23 mouse cellular contexts compared by ENCODE assay signal in the genomic region with DNA sequence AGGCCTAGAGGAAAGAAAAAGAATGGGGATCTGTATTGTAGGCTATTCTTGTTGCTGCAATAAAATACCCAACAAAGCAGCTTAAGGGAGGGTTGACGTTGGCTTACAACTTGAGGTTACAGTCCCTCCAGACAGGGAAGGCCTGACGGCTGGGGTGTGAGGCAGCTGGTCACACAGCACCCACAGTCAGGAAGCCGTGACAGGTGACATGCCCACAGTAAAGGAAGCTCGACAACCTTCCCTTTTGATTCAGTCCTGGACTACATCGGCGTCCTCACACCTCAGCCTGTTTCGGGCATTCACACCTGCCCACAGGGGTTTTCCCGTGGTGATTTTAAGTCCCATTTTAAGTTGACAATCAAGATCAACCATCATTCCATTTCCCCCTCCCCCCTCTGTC.
"Had no signal": no experiment of that assay in that cellular context is flagged by ENCODE, and none has a peak within 500 bp of the region (broad histone marks: within the 10 kb centered on the region; RNA-seq: fewer than 3 reads in every experiment).

No protein-coding gene starts in this region.

- H3K27me3 ChIP-seq: heart, embryonic 12.5 days; hindbrain, embryonic 13.5 days; hindbrain, embryonic 15.5 days; intestine, embryonic 15.5 days; kidney, embryonic 15.5 days; limb, embryonic 13.5 days; limb, embryonic 15.5 days had no signal

- H3K4me3 ChIP-seq: gastrocnemius, adult 2 months; heart, embryonic 10.5 days; heart, embryonic 12.5 days; hindbrain, embryonic 13.5 days; hindbrain, embryonic 15.5 days; intestine, embryonic 15.5 days; kidney, embryonic 15.5 days; limb, embryonic 13.5 days; limb, embryonic 15.5 days had no signal

- H3K4me2 ChIP-seq: heart, embryonic 12.5 days; hindbrain, embryonic 13.5 days; hindbrain, embryonic 15.5 days; intestine, embryonic 15.5 days; kidney, embryonic 15.5 days; limb, embryonic 13.5 days; limb, embryonic 15.5 days had no signal

- H3K9me3 ChIP-seq: heart, embryonic 10.5 days; heart, embryonic 12.5 days; hindbrain, embryonic 13.5 days; hindbrain, embryonic 15.5 days; intestine, embryonic 15.5 days; kidney, embryonic 15.5 days; limb, embryonic 13.5 days; limb, embryonic 15.5 days had no signal

- H3K27ac ChIP-seq: gastrocnemius, adult 2 months; heart, embryonic 10.5 days; hindbrain, embryonic 13.5 days; hindbrain, embryonic 15.5 days; hindbrain, postnatal 0 days; intestine, embryonic 15.5 days; kidney, embryonic 15.5 days; kidney, postnatal 0 days; limb, embryonic 13.5 days; limb, embryonic 15.5 days had no signal

- H3K4me1 ChIP-seq: hindbrain, embryonic 13.5 days; intestine, embryonic 15.5 days; limb, embryonic 15.5 days had no signal

- H3K36me3 ChIP-seq: heart, embryonic 10.5 days; heart, embryonic 12.5 days; hindbrain, embryonic 13.5 days; hindbrain, embryonic 15.5 days; intestine, embryonic 15.5 days; kidney, embryonic 15.5 days; limb, embryonic 13.5 days; limb, embryonic 15.5 days had no signal

- DNase-seq: gastrocnemius, adult 2 months; gastrocnemius, postnatal 10 days; gastrocnemius, postnatal 25 days; heart, adult 18-20 months; heart, postnatal 10 days; heart, postnatal 4 days; kidney, adult 18-20 months; kidney, adult 9 months; kidney, postnatal 14 days; kidney, postnatal 36 days; layer of hippocampus, adult 9-11 months; layer of hippocampus, postnatal 36 days; left cerebral cortex, postnatal 4 days had no signal
